Mouse (Mus musculus) intestine, postnatal 0 days (tissue): ENCODE data around the gene B3galt4. TPM values are rescaled to one million over a fixed set of nuclear protein-coding genes. Genes with fewer than 3 reads are reported as not detected.
"Not testable (repeated sequence)": the region's sequence is repeated elsewhere in the genome, so short reads cannot be mapped to it uniquely, and the experiment has no call there.

ENCODE experiments used
- ATAC-seq: fragments of 200-750 bp; cut with Nextera tagmentation; 2 replicates; pipeline ENCODE4 v1.8.0; 2017; ENCODE audit warnings: mild to moderate bottlenecking, moderate TSS enrichment, moderate library complexity
- H3K27ac ChIP-seq: fragments of 300-500 bp; sonication (generic); 2 replicates; pipeline ENCODE4 v1.5.1; 2014; ENCODE audit warnings: mild to moderate bottlenecking, low read depth, low read length, moderate library complexity
- H3K27me3 ChIP-seq: fragments of 300-500 bp; sonication (generic); replicated peaks from 2 replicates; pipeline ENCODE4 v1.6.1; 2014; ENCODE audit warnings: low read length, mixed read lengths; ENCODE audit not compliant: control insufficient read depth, insufficient read depth
- H3K36me3 ChIP-seq: fragments of 300-500 bp; sonication (generic); 2 replicates; pipeline ENCODE4 v1.6.1; 2014; ENCODE audit warnings: mild to moderate bottlenecking, moderate library complexity; ENCODE audit not compliant: control insufficient read depth, insufficient read depth
- H3K4me1 ChIP-seq: fragments of 300-500 bp; sonication (generic); replicated peaks from 2 replicates; pipeline ENCODE4 v1.6.1; 2014; ENCODE audit warnings: antibody characterized with exemption, low read length, mixed read lengths; ENCODE audit not compliant: control insufficient read depth, insufficient read depth
- H3K4me2 ChIP-seq: fragments of 300-500 bp; sonication (generic); replicated peaks from 2 replicates; pipeline ENCODE4 v1.6.1; 2014; ENCODE audit warnings: low read depth, mild to moderate bottlenecking, moderate library complexity
- H3K4me3 ChIP-seq: fragments of 300-500 bp; sonication (generic); 2 replicates; pipeline ENCODE4 v1.5.1; 2014; ENCODE audit warnings: low read depth, low read length
- H3K9ac ChIP-seq: fragments of 300-500 bp; sonication (generic); 2 replicates; pipeline ENCODE4 v1.6.1; 2014; ENCODE audit warnings: mild to moderate bottlenecking, low read depth, low read length
- H3K9me3 ChIP-seq: fragments of 300-500 bp; sonication (generic); 2 replicates; pipeline ENCODE4 v1.6.1; 2016; ENCODE audit warnings: mixed run types; ENCODE audit not compliant: control insufficient read depth
- CTCF ChIP-seq: sonication (generic); IDR thresholded peaks from 2 replicates; pipeline ENCODE4 v1.5.1; 2016; ENCODE audit warnings: low read depth, mild to moderate bottlenecking, control low read depth, antibody characterized with exemption, moderate library complexity
- WGBS: fragments of 180-500 bp; shearing (Covaris S2); extraction: QIAGEN DNeasy Blood & Tissue Kit; methylation state at CpG from one replicate; pipeline ENCODE4 v1.1.7; 2014; 5-methylcytosine and 5-hydroxymethylcytosine counted together
- polyA plus RNA-seq: library from polyadenylated mRNA; unstranded; fragments of >200 nt; fragmentation: Nextera tagmentation; extraction: Ambion mirVana; gene quantifications from 2 replicates; pipeline ENCODE4 v1.2.1, GENCODE M21; 2015

Gene B3galt4
- polyA plus RNA-seq, 1 experiment from 2014 or later = 15.0 TPM

DNA sequence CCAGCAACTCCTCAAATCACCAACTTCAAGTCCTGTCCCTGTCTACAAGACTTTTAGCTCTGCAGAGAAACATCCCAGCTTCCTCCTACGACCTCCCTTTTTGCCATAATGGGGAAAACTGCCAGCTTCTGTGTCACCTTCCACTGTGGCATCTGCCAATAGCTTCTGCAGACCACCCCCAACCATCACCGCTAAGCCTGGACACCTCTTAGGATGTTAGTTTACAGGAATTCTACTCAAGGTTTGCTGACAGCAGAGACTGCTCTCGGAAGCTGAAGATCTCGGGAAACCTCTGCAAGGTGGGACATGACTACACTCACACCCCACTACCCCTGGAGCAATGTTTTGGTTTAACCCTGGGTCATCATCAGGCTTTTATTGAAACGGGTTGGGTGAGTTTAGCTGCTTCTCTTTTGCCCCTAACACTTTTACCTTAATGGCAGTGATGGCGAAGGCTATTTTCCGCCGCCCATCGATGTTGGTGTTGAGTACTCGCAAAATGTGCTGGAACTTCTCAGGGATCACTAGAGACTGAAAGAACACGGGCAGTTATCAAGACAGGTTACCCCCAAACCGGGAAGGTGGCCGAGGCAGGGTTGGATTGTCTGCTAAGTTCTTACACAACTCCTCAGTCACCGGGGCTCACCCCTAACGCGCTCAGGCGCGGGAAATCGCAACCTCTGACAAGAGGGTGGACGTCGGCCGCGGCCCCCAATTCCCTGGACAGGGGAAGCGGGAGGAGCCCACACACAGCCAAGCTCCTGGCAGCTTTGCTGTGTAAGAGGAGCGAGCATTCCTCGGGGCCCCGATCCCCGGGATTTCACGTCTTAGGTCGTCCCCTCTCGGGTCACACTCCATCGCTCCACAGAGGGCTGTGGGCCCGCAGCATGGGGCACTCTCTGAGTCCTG is 3.6 kb upstream of the B3galt4 start:
- peak; percentile 6 for ATAC-seq
- peaks cover 10% of the 10 kb centered on the region; the same call in 1 of the 2 replicates for H3K4me1 ChIP-seq
- H3K36me3 ChIP-seq = peaks cover 23% of the 10 kb centered on the region
- no peak for TF ChIP-seq CTCF
- peak overlapping the region; percentile 92 for H3K27ac ChIP-seq
- peak overlapping the region; percentile 70 for H3K4me3 ChIP-seq
- H3K9me3 ChIP-seq = no peaks in the 10 kb centered on the region
- H3K27me3 ChIP-seq = no peaks in the 10 kb centered on the region
- H3K4me2 ChIP-seq = peak overlapping the region; percentile 79
- WGBS = under 1% methylated on average over 33 of the region's 33 CpGs
- peak overlapping the region; percentile 70 for H3K9ac ChIP-seq

DNA sequence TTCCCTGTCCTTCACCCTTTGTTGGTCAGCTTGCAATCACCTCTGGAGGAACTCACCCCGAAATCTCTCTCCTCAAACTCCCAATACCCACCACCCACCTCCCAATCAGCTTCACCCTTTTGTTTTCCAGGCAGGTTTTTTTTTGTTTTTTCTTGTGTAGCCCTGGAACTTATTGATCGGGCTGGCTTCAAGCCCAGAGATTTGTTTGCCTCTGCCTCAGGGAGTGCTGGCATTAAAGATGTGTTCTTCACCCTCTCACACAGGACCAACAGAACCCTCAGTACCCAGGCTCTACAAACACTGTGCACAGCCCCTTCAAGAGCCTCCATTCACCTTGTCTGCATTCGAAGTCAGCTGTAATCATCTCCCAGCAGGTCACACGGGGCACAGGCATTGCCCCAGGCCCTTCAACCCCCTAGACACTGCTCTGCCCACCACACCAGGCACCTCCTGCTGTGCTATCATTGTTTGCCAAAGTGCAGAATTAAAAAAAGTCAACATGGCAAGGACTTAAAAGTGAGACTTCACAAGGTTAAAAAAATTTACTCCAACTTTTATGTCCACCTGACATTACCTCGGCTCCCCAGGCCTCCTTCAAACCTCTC is 2.8 kb upstream of the B3galt4 start:
- Histone ChIP-seq H3K27ac (no peak overlapping the region), H3K9me3 (no peaks in the 10 kb centered on the region), H3K27me3 (no peaks in the 10 kb centered on the region), H3K36me3 (peaks cover 16% of the 10 kb centered on the region), H3K9ac (peak overlapping the region; percentile 70), H3K4me3 (peak overlapping the region; percentile 70), H3K4me1 (peaks cover 10% of the 10 kb centered on the region; the same call in 1 of the 2 replicates), H3K4me2 (peak overlapping the region; percentile 79)
- WGBS = 26% methylated on average over 5 of the region's 5 CpGs
- ATAC-seq = no peak
- TF ChIP-seq CTCF = no peak

- Histone ChIP-seq H3K36me3 (peaks cover 13% of the 10 kb centered on the region), H3K9ac (no peak overlapping the region), H3K4me1 (peaks cover 10% of the 10 kb centered on the region; the same call in 1 of the 2 replicates), H3K27me3 (no peaks in the 10 kb centered on the region), H3K27ac (no peak overlapping the region), H3K4me2 (peak overlapping the region; percentile 79), H3K9me3 (no peaks in the 10 kb centered on the region), H3K4me3 (no peak overlapping the region)
- WGBS = 65% methylated on average over 3 of the region's 3 CpGs
- no peak for ATAC-seq
- TF ChIP-seq CTCF = no peak
Measured at GRCm38 (mm10) chr17:33953310-33953709, 2.0 kb upstream of the B3galt4 start.

DNA sequence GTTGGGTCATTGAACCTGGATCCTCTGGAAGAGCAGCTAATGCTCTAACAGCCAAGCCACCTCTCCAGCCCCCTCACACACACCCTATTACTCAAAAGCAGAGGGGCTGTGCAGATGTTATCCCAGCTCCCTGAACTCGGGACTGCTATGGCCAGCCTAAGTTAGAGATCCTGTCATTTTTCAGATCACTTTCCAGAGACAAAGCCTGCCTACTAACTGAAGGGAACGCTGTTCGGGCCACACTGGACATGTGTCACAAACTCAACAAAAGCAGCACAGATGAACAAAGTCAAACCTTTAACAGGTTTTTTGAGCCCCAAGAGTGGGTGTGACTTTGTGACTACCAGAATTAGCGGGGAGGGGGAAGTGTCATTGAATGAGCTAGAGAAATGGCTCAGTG is 1.6 kb upstream of the B3galt4 start:
- WGBS = 75% methylated on average over 4 of the region's 4 CpGs
- Histone ChIP-seq H3K9ac (no peak overlapping the region), H3K9me3 (no peaks in the 10 kb centered on the region), H3K27me3 (no peaks in the 10 kb centered on the region), H3K27ac (no peak overlapping the region; the same call in 1 of the 2 replicates), H3K4me1 (peaks cover 10% of the 10 kb centered on the region; the same call in 1 of the 2 replicates), H3K4me3 (no peak overlapping the region), H3K36me3 (peaks cover 14% of the 10 kb centered on the region), H3K4me2 (0 out of 2 replicates have a peak overlapping the region, but pooled peaks have one; percentile 79)
- no peak for ATAC-seq
- no peak for TF ChIP-seq CTCF

DNA sequence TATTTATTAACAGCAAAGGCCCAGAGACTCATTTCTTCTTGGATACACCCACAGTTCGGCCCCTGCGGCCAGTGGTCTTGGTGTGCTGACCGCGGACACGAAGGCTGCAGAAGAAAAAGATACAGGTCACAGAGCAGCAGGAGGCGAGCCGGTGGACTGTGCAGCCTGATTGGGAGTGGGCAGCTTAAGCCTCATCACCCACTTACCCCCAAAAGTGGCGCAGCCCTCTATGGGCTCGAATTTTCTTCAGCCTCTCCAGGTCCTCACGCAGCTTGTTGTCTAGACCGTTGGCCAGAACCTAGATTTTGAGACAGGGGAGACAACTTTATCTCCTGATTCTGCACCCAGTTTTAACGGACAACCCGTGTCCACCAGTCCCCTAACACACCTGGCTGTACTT is 727 bp upstream of the B3galt4 start:
- not testable (repeated sequence) for H3K4me1 ChIP-seq, H3K27me3 ChIP-seq, H3K9me3 ChIP-seq, ATAC-seq, H3K9ac ChIP-seq
- Histone ChIP-seq H3K27ac (peak overlapping the region; percentile 5; the same call in 1 of the 2 replicates), H3K4me2 (peak overlapping the region; percentile 95), H3K4me3 (peak overlapping the region; percentile 51; the same call in 1 of the 2 replicates), H3K36me3 (peaks cover 20% of the 10 kb centered on the region)
- WGBS = 70% methylated on average over 13 of the region's 13 CpGs

- Histone ChIP-seq H3K9ac (peak overlapping the region; percentile 59; the same call in 1 of the 2 replicates), H3K4me1 (peaks cover 4% of the 10 kb centered on the region; the same call in 1 of the 2 replicates), H3K36me3 (peaks cover 28% of the 10 kb centered on the region), H3K4me3 (peak overlapping the region; percentile 51), H3K4me2 (peak overlapping the region; percentile 95), H3K9me3 (no peaks in the 10 kb centered on the region), H3K27ac (peak overlapping the region; percentile 80), H3K27me3 (no peaks in the 10 kb centered on the region)
- 75% methylated on average over 10 of the region's 10 CpGs for WGBS
- no peak for ATAC-seq
- no peak for TF ChIP-seq CTCF
Measured at GRCm38 (mm10) chr17:33950131-33950625, 1.1 kb downstream of the B3galt4 start.
